Mouse (Mus musculus): ENCODE measurements around the gene Elfn2. TPM values are rescaled to one million over a fixed set of nuclear protein-coding genes. Genes with fewer than 3 reads are reported as not detected.
A peak's percentile ranks its signal among the peaks of the same experiment; 100 is the strongest.

The Elfn2 gene
- total RNA-seq, 4 experiments from 2014 or later: 136 to 151 (median 145) TPM

DNA sequence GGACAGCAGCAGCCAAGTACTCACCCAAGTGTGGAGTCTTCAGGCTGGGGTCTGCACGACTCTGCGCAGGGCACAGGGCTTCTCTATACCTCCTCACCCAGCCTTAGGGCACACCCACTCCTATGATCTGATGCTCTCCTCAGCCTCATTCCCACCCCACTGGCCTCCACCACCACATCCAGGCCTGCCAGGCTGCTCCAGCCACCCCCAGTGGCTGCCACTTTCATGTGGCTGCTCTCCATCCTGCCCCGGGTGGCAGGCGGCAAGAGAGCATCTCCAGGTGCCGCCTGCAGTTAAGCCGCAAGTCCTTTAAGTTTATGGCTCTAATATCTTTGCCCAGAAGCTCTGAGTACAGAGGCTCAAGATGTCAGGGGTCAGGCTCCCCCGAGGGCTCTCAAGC, 8.1 kb upstream of the Elfn2 start:
- no peak for DNase-seq (ENCODE audit: low spot score in 2 of 2)

DNA sequence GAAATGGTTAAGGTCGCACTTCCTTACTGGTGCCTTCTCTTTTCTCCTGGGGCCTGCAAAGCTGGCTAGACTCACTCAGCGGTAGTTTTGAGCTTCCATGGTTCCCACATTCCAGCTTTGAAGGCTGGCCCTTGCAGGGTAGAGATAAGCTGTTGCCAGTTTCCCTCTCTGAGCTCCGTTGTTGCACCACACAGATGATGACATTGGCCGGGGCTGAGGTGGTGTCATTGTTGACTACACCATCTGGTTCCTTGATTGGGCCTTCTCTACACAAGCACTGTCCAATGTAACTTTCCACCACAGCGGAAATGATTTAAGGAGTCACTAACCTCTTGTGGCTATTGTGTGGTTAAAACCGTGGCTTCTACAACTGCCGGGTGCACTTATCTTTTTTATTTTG, 2.0 kb upstream of the Elfn2 start:
- no peak for DNase-seq (ENCODE audit: low spot score in 2 of 2)

DNA sequence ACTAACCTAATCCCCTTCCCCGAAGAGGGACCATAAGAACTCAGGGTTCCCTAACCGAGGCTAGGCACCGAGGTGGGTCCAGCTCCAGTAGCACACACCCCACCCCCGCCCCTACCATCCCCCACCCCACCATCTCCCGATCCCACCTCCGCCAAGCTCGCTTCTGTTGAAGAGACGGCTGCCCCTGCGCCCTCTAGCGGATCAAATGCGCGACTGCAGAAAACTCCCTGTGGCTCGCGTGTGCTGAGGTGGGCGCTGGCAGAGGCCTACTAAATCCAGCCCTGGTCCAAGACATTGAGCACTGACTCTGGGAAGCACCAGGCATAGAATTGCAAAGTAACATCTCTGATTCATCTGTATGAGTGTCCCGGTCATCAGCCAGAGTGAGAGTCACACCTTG, 1.5 kb upstream of the Elfn2 start:
- peak in 1 of 2 experiments; percentile 67 for DNase-seq (ENCODE audit: low spot score in 2 of 2)

DNA sequence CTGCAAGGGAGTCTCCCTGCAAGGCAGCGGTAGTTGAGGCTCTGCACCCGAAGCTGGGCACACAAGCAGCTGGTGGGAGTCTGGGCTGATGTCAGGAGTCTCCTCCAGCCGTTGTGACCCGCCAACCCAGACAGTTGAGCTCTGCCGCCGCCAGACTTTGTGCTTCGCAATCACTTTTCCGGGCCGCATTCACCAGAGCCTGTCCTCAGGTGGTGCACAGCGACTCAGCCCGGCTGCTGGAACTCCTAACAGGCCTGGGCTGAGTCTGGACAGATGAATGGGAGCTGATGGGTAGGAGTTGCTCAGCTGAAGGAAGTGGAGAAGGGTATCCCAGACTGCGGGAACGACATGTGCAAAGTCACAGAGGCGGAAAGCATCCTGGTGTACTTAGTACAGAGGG, 845 bp upstream of the Elfn2 start:
- no peak for DNase-seq (ENCODE audit: low spot score in 2 of 2)

DNA sequence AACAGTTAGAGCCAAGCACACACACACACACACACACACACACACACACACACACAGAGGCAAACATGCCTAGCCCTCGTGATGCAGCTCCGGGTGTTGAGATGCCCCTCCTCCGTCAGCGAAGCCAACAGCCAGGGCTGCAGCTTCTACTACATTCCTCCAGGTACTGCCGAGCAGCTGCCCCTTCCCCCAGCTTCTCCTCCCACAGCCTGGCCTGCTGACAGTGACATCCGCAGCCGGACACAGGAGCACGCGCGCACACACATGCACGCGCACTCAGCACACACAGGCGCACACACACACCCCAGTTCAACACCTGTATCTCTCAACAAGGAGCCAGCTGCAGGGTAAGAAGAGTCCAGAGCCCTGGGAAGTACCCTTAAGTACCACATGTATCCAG, 1.6 kb downstream of the Elfn2 start:
- DNase-seq (ENCODE audit: low spot score in 2 of 2): no peak

DNA sequence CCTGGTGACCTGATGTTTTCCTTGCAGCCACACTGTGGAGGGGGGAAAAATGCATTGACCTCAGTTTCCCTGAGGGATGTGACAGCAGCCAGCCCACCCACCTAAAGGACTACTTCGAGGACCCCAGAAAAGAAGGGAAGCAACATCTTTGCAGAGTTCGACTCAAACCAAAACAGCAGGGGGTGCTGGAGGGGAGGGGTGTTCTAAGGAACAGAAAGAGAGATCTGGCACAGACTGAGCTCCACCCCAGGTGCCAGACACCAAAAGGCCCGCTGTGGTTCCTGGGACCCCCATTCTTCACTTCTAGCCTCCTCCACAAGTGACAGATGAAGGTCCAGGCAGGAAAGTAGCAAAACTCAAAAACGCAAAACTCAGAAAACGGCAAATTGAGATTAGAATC, 2.7 kb downstream of the Elfn2 start:
- DNase-seq (ENCODE audit: low spot score in 2 of 2): no peak

DNA sequence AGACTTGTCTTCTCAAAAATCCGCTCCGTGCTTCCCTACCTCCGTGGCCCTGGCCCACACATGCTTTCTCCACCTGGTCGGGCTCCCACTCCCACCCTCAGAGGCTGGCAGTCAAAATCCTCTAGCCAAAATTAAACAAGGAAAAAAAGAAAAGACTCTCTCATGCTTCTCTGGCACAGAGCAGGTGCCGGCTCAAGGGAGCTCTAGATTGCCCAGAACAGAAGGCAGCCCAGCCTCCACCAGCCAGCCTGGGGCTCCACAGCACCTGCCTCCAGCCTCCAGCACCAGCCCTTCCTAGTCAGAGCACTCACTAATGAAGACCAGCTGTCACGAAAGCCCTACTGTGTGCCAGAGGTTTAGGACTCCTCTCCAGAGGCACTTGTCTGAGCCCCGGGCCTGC, 4.8 kb downstream of the Elfn2 start:
- no peak for DNase-seq (ENCODE audit: low spot score in 2 of 2)

DNA sequence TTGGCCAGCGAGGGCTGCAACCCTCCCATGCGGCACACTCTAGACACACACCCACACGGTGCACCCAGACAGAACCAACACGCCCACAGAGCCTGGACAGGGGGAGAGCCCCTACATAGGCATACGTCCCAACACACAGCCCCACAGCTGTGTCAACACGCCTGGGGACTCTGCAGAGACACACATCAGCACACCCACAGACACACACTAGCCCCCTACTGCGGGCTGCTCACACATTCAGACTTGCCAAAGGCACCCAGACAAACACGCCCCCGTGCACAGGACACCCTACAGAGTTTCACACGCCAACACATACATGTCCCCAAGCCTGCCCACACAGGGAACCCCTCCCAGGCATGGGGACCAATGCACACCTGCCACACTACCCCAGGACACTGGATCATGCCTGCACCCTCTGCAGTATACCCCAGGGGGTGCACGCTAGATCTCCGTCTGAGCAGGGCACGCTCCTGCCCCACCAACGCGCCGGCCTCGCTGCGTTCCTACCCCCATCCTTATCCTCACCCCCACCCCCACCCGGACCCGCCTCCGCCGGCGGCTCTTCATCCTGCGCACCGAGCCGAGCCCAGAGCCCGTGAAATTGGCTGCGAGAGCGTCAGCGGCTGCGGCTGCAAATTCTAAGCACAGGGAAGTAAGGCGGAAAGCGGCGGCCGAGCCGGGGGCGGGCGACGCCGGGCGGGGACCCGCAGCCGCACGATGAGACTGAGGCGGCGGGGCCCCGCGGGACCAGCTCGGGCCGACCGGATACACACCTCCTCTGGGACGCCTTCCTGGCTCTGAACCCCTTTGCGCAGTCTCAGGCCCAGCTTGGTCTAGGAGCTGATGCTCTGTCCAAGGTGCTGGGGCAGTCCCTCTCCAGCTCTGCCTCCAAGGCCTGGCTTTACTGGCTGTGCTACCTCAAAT, 6.0 kb downstream of the Elfn2 start:
- peak in 1 of 2 experiments; percentile 89 for DNase-seq (ENCODE audit: low spot score in 2 of 2)

DNA sequence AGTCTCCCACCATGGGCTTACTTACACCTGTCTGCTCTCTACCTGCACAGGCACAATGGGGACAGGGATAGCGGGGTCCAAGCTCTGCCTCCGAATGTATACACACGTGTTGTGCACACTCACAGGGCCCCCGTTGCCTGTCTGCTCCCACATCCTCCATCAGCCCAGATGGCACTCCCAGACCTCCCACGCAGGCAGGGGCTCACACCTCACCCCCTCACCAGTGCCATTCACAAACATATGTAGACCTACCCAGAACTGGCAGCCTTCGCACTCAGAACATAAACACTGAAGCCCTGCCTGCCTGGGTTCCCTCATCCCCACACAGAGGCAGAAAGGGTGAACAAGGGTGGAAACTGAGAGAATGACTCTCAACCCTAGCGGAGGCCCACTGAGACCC, 6.6 kb downstream of the Elfn2 start:
- DNase-seq (ENCODE audit: low spot score in 2 of 2): peak; percentile 59 to 90

DNA sequence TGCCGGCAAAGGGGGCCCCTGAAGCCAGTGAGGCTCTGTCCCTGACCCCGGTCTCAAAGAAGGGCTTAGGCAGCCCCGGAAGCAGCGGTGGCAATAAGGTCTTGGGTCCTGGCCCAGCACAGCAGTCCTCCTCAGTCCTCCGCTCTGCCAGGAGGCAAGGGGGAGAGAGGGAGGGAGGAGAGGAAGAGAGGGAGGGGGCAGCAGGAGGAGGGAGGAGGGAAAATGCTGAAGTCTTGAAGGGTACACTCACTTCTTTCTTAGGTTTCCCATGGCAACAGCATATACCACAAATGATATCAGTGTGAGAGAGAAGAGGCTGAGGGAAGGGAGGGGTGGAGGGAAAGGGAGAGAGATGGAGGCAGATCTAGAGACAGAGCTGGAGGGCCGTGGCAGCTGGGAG, 7.9 kb downstream of the Elfn2 start:
- DNase-seq (ENCODE audit: low spot score in 2 of 2): peak in 1 of 2 experiments; percentile 64

DNA sequence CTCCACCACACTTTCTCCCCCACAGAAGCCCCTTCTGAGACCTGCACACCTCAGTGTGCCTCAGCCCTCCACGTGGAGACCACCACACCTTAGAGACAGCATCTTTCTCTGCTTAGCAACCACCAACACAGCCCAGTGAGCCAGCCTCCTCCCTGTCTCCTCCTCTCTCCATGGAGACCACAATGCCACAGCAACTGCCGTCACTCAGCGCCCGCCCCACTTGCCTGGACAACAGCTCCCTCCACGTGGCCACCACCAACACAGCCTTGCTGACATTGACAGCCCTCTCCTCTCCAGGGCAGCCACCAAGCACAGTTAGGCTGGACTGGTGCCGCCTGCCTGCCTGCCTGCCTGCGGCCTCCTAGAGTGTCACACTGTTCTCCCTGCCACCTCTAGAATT, 8.8 kb downstream of the Elfn2 start:
- DNase-seq (ENCODE audit: low spot score in 2 of 2): peak in 1 of 2 experiments; percentile 82

DNA sequence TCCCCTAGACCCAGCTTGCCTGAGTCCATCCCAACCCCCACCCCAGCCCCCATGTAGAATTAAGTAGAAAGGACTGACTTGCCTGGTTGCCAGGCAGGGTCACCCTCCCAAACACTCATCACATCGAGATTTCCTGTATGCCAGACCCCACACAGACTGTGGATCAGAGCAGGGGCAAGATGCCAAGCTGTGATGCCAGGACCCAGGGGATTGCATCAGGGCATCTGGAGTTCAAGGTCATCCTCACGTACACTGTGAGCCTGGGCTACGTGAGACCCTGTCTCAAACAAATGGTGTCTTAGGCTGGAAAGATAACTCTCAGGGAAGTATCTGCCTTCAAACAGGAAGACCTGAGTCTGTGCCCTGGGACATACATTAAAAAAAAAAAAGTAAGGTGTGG, 11.9 kb downstream of the Elfn2 start:
- no peak for DNase-seq (ENCODE audit: low spot score in 2 of 2)

DNA sequence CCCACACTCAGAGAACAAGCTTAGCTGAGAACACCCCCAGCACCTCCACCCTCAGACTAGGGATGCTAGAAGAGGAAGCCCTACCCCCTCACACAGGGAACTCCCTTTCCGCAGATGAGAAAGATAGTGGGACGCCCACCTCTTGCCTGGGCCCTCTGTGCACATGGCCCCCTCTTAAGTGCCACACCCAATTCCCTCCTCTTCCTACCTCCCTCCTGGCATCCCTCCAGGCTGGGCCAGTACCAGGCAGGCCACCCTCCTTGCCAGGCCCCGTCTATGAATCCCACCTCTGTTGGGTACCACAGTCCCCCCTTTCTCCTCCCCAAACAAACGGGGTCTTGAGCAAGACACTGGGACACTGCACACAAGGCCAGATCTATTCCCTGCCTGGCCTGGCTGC, 13.7 kb downstream of the Elfn2 start:
- peak in 1 of 2 experiments; percentile 57 for DNase-seq (ENCODE audit: low spot score in 2 of 2)

DNA sequence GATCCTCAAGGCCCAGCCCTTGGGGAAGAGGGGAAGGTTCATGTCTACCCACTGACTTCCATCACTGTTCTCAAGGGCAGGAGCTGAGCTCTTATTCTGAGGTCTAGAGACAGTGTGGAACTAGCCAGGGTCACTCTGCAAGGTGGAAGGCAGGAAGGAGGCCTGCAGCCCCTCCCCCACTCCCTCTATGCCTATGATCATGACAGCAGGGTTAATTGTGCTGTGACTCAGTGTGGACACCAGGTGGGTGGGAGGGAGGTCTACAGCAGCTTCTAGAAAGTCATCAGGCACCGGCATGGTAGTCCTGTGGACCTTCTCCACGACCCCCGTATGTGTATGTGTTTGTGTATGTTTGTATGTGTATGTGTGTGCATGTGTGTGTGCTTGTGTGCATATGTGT, 14.6 kb downstream of the Elfn2 start:
- DNase-seq (ENCODE audit: low spot score in 2 of 2): no peak

DNA sequence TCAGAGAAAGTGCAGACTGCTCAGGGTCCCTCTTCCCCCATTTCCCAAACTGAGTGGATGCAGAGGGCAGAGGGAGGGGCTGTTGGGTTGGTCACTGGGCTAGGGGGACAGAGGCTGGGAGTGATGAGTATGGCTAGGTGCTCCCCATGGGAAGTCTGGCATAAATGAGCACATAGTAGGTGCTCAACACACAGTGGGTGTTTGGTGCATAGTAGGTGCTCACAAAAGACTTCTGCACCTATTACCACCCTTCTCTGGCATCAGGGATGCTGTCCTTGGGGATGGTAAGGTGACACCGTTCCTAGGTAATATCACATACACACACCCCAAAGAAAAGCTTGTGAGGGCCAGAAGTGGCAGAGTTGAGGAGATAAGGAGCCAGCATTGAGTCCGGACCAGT, 18.2 kb downstream of the Elfn2 start:
- no peak for DNase-seq (ENCODE audit: low spot score in 2 of 2)

DNA sequence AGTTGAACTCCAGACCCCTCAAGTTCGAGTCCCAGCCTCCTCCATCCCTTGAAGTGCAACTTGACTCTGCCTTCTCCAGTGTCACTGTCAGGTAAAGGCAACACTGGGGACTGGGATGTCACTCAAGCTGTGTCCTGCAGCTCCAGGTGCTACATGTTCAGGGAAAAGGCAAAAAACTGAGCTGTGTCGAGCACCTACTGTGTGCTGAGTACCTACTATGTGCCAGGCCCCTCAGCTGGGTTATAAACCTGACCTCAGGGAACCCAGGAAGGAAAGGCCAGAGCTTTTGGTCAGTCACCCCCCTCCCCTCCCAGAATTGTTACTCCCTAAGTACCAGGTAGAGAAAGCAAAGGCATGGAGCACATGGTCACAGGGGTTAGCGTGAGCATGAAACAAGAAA, 19.1 kb downstream of the Elfn2 start:
- DNase-seq (ENCODE audit: low spot score in 2 of 2): no peak

DNA sequence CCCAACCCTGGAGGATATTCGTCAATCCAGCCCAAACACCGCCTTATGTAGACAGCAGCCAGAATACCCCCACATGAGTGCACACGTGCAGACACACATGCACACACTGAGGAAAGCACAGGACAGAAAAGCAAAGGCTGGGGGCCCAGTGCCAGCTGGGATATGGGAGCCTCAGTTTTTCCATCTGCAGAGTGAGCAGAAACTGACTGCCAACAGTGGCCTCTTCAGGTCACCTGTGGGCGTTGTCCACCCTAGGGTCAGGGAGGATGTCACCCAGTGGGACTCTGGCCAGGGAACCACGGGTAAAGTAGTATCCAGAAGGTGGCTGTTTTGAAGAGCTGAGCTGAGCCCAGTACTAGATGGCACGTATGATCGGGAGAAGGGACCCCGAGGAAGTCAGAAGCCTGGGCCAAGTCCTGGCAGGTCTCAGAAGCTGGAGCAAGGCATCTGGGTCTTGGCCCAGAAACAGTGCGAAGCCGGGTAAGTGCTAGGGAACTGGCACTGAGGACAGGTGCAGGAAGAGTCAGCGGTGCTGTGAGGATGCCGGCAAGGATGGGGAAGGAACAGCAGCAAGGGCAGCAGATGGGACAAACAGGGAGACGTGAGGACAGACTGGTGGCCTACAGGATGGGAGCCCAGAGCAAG, 20.0 kb downstream of the Elfn2 start:
- DNase-seq (ENCODE audit: low spot score in 2 of 2): peak in 1 of 2 experiments; percentile 63

DNA sequence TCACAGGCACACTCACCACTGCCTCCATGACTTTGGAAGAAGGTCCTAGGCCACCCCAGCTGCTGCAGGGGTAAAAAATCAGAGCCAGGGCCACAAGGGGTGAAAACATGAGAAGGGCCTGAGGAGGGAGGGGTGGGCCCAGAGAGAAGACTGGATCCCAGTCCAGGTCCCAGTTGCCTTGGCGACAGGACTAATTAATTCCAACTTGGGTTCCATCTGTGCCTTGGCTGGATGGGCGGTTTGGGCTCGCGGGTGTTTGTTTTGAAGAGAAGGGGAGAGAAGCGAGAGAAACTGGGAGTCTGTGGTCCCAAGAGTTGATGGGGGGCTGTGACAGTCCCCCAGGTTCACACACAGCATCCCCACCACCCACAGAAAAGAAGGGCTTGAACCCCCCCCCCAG, 20.5 kb downstream of the Elfn2 start:
- DNase-seq (ENCODE audit: low spot score in 2 of 2): no peak

DNA sequence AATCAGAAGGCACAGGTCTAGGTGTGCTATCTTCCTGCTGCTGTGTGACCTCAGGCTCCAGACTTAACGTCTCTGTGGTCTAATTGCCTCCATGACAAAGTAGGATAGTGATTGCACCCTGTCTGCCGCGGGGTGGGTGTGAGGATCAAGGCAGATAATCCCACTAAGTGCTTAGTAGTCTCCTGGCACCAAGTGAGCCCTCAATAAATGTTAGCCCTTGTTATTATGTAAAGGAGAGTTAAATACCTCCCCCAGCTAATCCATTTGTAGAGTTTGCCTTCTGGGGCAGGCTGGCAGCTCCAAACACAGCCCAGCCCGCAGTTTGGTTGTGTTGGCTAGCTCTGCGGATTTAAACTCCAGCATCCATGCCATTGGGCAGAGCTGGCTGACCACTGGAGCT, 22.8 kb downstream of the Elfn2 start:
- DNase-seq (ENCODE audit: low spot score in 2 of 2): no peak

DNA sequence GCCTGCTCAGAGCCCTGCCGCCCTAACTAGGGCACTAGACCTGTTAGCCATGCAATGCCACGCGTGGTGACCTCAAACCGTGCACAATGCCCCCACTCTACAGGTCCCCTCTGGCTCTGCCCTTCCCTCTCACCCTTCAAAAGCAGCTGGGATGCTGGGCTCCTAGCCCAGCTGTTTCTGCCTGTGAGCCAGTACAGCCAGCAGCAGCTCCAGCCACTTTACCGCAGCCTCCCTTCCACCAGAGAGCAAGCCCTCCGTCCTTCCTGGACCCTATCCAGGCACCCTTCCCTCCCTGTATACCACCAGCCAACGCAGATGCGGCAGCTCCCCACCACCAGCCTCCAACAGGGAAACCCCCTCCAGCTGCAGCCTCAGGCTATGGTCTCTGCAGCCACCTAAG, 26.1 kb downstream of the Elfn2 start:
- DNase-seq (ENCODE audit: low spot score in 2 of 2): no peak

DNA sequence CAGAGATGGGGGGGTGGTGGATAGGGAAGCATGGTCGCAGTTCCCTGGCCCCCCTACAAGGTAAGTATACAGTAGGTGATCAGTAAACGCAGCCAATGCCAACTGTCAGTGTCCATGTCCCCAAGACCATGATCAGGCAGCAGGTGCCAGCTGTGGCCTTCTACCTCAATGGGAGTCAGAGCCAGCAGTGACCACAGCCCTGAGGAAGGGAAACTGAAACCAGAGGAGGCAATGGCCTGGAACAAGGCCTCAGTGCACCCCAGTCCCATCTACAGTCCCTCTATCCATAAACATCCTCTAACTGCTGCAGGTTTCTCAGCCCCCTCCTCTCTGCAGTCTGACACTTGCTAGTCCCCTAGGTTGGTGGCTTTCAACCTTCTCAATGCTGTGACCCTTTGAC, 27.9 kb downstream of the Elfn2 start:
- DNase-seq (ENCODE audit: low spot score in 2 of 2): no peak

DNA sequence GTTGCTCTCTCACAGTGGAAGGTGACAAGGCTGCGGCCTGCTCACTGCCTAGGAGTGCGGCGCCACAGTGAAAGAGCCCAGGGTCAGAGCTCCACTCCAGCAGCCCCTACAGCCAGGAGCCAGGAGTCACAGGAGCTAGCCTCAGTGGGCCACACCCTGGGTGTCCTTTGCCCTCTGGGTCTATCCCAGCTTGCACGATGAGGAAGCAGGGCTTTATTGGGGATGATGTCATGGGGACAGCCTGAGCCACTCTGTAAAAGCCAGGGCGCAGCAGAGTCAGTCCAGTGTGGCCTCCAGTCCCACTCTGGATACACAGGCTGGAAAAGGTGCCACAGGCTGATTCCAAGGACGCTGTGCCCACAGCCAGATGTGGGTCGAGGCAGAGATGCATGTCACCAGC, 31.7 kb downstream of the Elfn2 start:
- DNase-seq (ENCODE audit: low spot score in 2 of 2): no peak

DNA sequence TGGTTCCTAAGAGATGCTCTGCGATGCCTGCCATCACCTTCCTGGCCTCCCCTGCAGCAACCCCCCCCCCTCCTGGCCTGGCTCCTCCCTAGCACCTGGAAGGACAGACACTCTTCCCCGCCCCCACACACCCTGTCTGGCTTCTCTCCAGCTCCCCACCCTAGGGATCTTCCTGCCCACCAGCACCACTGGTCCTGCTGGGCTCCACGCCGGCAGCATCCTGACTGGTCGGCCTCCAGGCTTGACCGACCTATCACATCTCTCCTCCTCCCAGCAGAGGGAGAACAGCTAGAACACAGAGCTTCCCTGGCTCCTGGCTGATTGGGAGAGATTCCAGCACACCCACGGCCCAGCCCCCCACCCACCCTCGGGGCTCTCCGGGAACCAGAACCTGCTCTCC, 34.5 kb downstream of the Elfn2 start:
- DNase-seq (ENCODE audit: low spot score in 2 of 2): peak in 1 of 2 experiments; percentile 81

All from left cerebral cortex, adult 8-10 months (tissue).